Mouse (Mus musculus): ENCODE measurements around the gene Trib3. TPM values are rescaled to one million over a fixed set of nuclear protein-coding genes. Genes with fewer than 3 reads are reported as not detected.

Gene Trib3
- total RNA-seq, 2 experiments from 2014 or later: 1.0 TPM; not detected in 1

DNA sequence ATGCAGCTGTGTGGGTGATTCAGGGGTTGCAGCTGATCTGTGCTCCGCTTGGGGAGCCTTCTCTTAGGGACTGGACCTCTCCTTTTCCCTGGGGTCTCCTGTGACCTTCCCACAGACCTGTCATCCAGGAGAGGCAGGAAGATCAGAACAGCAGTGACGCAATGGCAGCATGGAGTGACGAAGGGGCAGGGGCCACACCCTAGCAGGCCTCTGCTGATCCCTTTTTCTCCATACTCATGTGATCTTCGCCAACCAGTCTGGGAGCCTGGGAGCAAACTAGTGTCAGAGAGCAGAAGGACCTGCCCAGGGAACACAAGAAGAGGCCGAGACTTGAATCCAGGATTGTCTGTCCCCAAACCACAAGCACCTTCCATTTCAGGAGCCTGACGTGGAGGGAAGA lies 5.4 kb upstream of the Trib3 start:
- no peak for ATAC-seq (replicated peaks; ENCODE audit: low FRiP score, low TSS enrichment, poor library complexity, severe bottlenecking)

DNA sequence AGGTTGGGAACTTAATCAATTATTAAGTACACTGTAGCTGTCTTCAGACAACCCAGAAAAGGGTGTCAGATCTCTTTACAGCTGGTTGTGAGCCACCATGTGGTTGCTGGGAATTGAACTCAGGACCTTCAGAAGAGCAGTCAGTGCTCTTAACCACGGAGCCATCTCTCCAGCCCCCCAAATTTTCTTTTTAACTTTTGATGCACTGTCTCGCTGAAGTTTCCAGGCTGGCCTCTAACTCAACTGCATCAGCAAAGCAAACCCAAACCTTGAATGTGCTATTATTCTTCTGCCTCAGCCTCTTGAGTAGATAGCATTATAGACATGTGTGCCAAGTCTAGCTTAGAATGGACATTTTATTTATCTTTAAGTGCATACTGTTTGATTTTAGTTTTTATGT lies 3.9 kb upstream of the Trib3 start:
- ATAC-seq (replicated peaks; ENCODE audit: low FRiP score, low TSS enrichment, poor library complexity, severe bottlenecking): peak; percentile 15; the same call in 1 of the 2 replicates

DNA sequence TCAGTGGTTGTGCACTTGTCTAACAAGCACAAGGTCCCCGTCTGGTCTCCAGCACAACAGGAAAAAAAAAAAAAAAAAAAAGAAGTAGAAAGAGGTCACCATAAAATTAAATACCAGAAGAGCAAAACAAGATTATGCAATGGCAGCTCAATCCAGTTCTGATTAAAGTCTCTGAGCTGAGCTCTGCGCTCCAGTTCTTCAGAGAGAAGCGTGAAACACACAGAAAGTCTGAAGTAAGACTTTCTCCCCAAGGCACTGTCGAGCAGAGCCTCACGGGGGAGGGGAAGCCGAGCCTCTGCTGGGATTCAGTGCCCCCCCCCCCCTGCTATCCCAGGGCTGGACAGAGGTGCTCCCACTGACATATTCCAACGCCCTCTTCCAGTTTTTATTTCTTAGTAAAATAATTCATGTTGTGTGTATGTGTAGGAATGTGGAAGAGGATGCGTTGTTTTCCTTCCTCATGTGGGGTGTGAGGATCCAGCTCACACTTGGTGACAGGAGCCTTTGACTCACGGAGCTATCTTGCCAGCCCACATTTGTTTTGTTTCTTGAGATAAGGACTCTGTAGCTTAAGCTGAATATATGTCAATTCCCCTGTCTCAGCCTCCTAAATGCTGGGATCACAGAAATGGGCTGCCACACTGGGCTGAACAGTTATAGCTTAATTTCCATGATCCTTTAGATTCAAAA lies 3.1 kb upstream of the Trib3 start:
- ATAC-seq (replicated peaks; ENCODE audit: low FRiP score, low TSS enrichment, poor library complexity, severe bottlenecking): peak; percentile 75

DNA sequence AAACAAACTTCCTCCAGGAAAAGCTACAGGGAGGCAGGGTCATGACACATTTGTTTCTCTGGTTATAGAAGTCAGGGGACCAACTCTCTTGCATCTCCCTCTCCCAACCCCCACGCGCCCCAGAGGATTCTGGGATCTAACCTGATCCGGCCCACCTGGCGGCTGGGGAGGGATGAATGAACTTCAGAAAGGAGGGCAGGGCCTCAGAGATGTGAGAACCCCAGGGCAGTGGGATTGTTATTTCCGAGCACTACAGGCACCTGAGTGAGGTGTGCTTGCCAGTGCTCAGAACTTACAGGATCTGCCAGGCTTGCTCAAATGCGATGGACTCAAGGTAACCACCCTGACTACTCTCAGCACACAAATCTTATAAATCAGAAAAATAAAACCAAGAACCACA lies 1.6 kb upstream of the Trib3 start:
- no peak for ATAC-seq (replicated peaks; ENCODE audit: low FRiP score, low TSS enrichment, poor library complexity, severe bottlenecking)

DNA sequence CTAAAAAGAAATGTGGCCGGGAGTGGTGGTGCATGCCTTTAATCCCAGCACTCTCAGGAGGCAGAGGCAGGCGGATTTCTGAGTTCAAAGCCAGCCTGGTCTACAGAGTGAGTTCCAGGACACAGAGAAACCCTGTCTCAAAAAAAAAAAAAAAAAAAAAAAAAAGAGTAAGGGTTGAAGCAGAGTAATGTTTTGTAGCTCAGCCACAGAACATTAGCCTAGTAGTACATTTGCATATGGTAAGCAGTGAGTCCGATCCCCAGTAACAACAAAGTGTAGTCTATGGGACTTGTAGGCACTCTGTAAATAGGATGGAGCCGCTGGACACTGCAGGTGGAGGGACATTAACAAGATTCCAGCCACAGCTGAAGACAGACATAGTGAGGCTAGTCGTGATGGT lies 1.1 kb upstream of the Trib3 start:
- no peak for ATAC-seq (replicated peaks; ENCODE audit: low FRiP score, low TSS enrichment, poor library complexity, severe bottlenecking)

DNA sequence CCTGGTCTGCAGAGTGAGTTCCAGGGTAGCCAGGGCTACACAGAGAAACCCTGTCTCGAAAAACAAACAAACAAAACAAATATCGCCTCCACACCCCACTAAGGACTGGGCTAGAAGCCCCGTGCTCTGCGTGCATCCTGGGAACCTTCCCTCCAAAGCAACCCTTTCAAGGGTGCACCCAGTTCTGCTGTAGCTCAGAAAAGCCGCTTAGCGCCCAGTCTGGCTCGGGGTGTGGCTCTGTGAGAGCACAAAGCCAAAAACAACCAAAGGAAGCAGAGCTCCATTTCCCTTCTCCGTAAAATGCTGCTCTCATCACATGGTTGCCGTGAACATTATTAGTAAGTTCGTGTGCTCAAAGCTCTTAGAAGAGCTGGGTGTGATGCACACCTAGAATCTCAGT lies 529 bp upstream of the Trib3 start:
- no peak for ATAC-seq (replicated peaks; ENCODE audit: low FRiP score, low TSS enrichment, poor library complexity, severe bottlenecking)

DNA sequence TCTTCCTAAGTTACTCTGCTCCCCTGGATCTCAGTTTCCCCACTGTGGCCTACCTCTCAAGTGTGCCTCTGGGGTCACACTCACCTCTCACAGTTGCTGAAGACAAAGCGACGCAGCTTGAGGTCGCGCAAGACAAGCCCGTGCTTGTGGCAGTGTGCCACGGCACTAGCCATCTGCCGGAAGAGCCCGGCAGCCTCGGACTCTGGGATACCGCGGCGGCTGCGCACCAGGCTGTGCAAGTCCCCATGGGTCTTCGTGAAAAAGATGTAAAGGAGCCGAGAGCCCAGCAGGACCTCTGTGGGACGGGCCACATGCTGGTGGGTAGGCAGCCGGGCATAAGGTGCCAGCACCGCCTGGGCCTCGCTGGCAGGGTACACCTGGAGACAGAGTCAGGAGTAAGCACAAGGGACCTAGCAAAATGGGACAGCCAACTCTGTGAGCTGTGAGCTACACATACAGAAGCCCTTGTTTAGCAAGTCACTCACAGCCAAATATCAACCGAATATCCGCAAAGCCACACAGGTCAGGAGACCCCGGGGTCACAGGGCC lies 4.1 kb downstream of the Trib3 start:
- ATAC-seq (replicated peaks; ENCODE audit: low FRiP score, low TSS enrichment, poor library complexity, severe bottlenecking): no peak

DNA sequence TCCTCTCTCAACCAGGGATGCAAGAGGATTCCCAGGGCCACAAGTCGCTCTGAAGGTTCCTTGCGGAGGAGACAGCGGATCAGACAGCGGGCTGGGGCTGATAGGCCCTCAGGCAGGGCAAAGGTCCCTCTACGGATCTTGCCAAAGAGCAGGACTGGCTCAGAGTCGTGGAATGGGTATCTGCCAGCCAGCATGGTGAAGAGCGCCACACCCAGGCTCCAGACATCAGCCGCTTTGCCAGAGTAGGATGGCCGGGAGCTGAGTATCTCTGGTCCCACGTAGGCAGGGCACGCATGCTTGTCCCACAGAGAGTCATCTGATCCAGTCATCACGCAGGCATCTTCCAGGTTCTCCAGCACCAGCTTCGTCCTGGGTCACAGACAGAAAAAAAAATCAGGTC lies 5.5 kb downstream of the Trib3 start:
- no peak for ATAC-seq (replicated peaks; ENCODE audit: low FRiP score, low TSS enrichment, poor library complexity, severe bottlenecking)

DNA sequence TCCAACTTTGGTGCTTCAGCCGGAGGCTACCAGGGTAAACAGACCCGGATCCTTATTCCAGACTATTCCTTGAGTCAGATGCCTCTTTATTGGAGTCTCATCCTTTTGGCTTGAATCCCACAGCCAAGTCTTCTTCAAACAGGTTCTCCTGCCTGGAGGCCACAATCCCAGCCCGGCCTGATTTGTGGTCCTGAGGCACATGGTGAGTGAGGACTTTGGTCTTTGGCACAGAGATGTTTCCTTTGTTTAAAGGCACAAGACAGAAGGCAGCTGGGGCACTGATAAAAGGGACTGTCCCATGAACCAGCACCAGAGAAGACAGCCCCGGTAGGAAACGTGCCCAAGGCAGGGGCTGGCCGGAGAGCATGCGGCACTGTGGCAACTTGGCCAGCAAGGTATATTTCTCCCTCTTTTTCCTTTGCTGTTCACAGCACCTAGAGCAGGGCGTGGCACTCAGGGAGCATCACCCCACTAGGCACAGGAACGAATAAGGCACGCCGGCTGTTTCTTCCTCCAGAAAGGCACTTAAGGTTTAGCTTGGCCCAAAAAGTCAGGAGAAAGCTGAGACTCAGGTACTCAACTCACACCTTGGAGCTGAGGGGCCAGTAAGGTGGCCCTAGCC lies 6.1 kb downstream of the Trib3 start:
- no peak for ATAC-seq (replicated peaks; ENCODE audit: low FRiP score, low TSS enrichment, poor library complexity, severe bottlenecking)

DNA sequence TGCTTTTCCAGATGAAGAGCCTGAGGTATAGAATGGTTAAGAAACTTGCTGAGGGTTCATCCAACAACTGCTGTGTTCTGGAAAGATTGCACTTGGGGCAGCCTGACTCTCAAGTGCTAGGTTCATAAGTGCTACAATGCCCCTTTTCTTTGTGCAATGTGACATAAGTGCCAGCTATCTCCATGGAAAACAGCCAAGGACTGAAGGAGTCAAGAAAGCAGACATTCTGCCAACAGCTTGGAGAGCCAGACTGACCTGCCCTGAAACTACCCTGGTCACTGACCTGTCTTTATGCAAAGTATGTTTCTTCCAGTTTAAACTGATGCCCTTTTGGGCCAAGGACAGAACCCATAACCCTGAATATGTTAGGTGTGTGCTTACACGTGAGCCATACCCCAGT lies 7.0 kb downstream of the Trib3 start:
- no peak for ATAC-seq (replicated peaks; ENCODE audit: low FRiP score, low TSS enrichment, poor library complexity, severe bottlenecking)

DNA sequence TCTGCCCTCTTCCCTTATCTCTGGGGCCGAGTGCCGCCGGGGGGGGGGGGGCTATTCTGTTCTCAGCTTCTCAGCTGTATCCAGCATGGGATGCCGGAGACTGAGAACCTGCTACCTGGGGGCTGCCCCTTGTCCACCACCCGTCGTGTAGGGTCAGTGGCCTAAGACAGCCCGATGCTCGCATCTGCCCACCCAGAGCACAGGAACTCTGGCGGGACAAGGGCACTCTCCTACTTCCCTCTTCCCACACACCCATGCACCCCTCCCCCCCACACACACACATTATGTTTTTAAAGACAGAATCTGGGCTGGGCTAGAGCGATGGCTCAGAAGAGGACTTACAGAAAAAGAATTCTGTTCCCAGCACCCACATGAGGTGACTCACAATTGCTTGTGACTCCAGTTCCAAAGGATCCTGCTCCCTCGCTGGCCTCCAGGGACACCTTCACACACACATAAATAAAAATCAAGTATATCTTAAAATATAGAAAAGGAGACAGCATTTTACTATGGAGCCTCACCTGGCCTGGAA lies 8.5 kb downstream of the Trib3 start:
- ATAC-seq (replicated peaks; ENCODE audit: low FRiP score, low TSS enrichment, poor library complexity, severe bottlenecking): no peak

DNA sequence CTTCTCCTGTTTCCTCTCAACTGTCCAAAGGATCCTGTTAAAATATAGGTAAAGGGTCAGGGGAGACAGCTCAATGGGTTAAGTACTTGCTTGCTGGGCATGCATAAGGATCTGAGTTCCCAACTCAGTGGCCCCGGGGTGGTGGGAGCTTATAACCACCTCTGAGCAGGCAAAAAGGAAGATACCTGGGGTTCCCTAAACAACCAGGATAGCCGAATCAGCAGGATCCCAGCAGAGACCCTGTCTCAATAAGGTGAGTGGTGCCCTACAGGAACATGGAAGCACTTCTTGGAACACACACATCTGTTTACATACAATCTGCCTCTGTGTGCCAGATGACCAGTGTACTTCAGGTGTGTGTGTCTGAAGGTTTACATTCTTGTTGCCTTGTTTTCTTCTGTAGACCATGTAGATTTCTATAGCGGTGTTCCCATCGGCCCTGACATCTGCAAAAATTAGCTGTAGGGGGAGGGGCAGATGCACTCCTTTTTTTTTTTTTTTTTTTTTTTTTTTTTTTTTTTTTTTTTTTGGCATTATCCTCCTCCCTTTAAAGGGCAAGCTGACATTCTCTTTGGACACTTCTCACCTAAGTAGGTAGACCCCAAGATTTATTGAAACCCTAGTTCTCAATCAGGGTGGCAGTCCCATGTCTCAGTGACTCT lies 10.4 kb downstream of the Trib3 start:
- ATAC-seq (replicated peaks; ENCODE audit: low FRiP score, low TSS enrichment, poor library complexity, severe bottlenecking): no peak

DNA sequence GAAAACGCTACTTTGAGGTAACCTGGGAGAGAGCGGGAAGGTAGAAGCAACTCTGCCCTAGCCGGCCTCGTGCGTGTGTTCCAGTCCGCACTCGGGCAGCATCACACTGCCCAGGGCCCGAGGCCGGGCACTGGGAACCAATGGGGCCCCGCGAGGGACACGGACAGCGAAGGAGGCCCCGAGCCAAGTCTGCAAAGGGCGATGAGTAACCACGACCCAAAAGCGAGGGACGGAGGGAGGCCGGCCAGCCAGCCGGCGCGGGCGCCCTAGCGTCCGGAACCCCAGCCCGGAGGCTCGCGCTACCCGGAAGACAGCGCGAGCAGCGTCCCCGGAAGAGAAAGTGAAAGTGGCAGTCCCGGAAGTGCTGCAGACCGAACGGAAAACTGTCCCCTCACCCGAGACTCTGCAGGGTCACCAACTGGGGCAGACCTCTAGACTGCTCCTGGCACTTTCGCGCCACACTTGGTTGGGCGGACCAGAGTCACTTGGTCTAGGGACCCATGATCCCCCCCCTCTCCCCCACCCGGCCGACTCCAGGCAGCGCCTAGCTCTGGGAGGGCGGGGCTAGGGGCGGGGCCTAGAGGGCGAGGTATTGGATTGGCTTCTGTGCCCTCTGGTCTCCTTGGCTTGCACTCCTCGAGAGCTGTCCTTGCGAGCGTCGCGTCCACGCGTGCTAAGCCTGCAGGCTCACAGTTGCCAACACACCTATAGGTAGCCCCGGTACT lies 11.6 kb downstream of the Trib3 start, which contains the start of gene Rbck1:
Gene Rbck1 (minus strand): TSS at position 553 of the 725 bp plus-strand sequence.
- ATAC-seq (replicated peaks; ENCODE audit: low FRiP score, low TSS enrichment, poor library complexity, severe bottlenecking): peak; percentile 83

DNA sequence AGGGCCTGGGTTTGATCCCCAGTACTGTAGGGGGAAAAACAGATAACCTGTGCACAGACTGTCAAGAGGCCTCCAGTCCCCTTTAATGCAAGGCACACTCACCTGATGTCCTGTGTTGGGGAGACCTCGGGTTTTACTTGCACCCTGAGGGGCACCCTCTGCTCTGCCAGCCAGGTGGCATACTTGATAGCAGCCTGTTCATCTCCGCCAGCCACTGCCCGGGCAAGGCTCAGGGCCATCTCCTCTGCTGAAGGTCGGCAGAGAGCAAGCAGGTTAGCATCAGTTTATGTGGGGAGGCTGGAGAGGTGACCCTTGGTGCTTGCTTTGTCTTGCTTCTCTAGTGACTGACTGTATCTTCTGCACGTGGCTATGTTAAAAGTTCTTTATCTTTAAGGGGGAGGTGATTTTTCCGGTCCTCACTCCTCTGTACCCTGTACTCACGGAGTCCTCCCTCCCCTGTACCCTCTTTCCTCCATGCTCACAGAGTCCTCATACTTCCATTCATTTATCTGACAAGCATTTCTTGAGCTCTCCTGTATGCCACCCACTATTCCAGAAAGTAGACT lies 12.9 kb downstream of the Trib3 start:
- ATAC-seq (replicated peaks; ENCODE audit: low FRiP score, low TSS enrichment, poor library complexity, severe bottlenecking): peak; percentile 69

DNA sequence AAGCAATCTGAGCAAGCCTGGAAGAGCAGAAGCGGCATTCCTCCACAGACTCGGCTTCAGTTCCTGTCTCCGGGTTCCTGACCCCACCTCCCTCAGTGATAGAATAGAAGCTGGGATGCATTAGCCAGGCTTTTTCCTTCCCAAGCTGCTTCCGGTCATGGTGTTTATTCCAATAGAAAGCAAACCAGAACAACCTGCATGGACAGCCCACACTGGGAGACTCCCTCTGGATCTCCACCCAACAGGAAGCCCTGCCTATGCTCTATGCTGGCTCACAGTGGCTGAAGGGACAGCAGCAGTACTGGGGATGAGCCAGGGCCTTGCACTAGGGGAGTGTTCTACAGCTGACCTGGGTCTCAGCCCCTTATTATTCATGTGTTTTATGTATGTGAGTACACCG lies 15.9 kb downstream of the Trib3 start:
- ATAC-seq (replicated peaks; ENCODE audit: low FRiP score, low TSS enrichment, poor library complexity, severe bottlenecking): no peak

DNA sequence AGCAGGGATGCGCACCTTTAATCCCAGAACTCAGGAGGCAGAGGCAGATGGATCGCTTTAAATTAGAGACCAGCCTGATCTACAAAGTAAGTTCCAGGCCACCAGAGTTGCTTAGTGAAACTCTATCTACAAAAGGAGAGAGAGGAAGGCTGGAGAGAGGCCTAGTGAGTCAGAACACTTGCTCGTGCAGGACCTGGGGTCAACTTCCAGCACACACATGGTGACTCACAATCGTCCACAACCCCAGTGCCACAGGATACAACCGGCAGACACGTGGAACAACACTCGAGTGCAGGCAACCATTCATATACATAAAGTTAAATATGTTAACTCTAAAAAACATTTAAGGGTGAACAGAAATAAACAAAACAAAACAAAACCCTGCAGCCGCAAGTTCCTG lies 17.2 kb downstream of the Trib3 start:
- ATAC-seq (replicated peaks; ENCODE audit: low FRiP score, low TSS enrichment, poor library complexity, severe bottlenecking): no peak

DNA sequence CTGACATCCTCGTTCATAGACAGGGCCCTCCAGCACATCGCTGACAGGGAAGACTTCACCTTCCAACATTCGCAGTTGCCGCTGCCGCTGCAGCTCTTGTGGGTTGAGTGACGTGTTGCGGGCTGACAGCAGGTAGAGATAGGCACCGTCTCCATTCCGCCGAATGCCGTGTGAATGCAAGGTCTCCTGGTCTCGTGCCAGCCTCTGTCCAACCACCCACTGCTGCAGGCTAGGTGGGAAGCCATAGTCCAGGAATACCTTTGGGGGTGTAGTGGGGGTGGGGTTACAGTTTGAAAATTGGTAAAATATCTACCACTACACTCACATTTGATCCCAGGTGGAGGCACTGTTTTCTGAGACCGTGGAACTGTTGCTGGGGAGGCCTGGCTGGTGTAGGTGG lies 17.7 kb downstream of the Trib3 start:
- no peak for ATAC-seq (replicated peaks; ENCODE audit: low FRiP score, low TSS enrichment, poor library complexity, severe bottlenecking)

DNA sequence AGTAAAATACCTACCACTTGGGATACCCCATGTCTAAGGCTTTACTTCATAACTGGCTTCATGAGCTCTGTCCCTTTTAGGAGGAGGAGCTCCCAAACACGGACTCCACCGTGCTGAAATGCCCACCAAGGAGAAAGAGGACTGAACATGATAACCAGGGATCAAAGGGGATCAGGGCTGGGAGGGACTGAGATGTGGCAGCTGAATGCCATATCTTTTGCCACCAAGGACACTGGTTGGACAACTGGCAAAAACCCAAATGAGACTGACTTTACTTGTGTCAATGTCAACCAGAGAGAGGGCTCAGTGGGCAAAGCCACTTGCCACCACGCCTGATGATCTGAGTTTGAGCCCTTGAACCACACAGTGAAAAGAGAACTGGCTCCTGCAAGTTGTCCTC lies 19.0 kb downstream of the Trib3 start:
- no peak for ATAC-seq (replicated peaks; ENCODE audit: low FRiP score, low TSS enrichment, poor library complexity, severe bottlenecking)

DNA sequence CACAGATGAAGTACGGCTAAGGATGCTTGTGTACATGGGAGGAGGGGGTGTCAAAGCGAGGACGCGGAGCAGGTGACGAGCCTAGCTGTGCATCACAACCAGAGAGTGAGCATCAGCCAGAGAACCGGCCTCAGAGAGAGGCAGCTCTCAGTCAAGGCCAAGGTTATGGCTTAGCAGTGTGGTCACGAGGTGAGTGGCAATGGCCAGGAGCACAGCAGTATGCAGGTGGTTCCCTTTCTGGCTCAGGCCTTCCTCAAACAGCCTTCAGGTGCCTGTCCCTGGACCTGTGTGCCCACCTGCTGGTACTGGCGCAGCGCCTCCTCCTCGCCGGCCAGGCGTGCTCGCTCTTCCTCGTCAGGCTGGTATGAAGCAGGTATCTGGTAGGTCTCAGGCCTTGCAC lies 19.9 kb downstream of the Trib3 start:
- ATAC-seq (replicated peaks; ENCODE audit: low FRiP score, low TSS enrichment, poor library complexity, severe bottlenecking): no peak

All from megakaryocyte-erythroid progenitor cell, adult 5-6 weeks (primary cell).